Mouse (Mus musculus) cerebellum, postnatal 4 days (tissue): ENCODE results near the gene Cfap97d2.

Source experiments
- DNase-seq, 2 experiments: peaks; one replicate each; pipeline ENCODE4 v3.0.0; 2022; ENCODE audit warnings: low spot score in 2 of 2, mixed read lengths in 1 of 2

The Cfap97d2 gene

DNA sequence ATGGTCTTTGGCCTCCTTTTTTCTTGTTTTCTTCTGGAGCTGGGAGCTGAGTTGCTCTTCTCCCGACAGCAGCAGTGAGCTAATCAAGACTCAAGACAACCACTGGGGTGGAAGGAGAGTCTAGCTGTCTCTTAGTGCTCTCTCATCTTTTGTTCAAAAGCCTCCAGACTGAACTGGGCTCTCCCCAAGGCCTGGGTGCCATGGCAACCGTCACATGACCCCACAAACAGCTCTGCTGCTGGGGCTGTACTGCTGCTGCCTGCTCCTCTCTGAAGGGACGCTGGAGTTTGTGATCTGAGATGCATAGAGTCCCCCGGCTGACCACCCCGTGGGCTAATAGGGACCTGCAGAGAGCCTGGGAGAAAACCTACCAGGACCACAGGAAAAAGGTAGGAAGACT lies at the start of gene Cfap97d2:
Cfap97d2 (plus strand) TSS at position 222 of the 400 bp plus-strand sequence.
- DNase-seq = peak; percentile 43 to 66

DNA sequence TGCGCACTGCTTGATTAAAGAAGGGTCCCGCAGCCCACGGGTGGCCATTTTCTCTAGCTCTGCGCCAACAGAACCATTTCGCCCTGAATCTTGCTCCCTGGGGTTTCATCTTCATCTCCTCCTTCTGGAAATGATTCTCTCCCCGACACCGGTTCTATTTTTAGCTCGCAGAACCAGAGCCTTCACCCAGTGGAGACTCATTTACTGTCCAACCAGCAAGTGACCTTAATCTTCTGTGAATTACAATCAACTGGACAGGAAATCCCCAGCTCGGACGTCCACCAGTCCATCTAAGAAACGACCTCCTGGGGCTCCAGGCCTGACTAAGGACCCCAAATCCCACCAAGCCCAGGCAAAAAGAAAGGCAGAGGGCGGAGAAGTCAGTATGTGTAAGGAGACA lies 48.2 kb upstream of the Cfap97d2 start:
- DNase-seq = no peak

DNA sequence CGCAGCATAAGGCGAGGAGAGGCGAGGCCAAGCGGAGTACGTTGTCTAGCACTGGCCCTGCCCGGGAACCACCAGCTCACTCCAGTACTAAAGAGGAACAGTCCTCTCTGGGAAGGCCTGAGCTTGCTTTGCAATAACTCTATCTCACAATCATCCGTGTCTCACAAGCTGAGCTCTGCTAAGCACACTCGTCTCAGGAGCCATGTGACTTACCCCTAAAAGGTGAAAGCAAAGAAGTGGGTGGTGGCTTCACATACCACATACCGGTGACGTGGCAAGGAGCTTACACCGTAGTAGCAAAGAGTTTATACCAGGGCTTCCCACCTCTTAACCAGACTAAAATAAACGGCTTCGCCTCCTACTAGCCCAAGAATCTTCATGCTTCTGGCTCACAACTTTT lies 45.4 kb upstream of the Cfap97d2 start:
- no peak for DNase-seq

- no peak for DNase-seq
These were observed 40.9 kb upstream of the Cfap97d2 start for GRCm38 (mm10) chr8:13664711-13665210.

GRCm38 (mm10) chr8:13665538-13665937 lies 40.2 kb upstream of the Cfap97d2 start:
- no peak for DNase-seq

GRCm38 (mm10) chr8:13665944-13666343 lies 39.7 kb upstream of the Cfap97d2 start:
- DNase-seq = no peak

- no peak for DNase-seq
These were observed 37.8 kb upstream of the Cfap97d2 start for GRCm38 (mm10) chr8:13667917-13668316.

GRCm38 (mm10) chr8:13668367-13668766 lies 37.3 kb upstream of the Cfap97d2 start:
- no peak for DNase-seq

- peak in 1 of 2 experiments; percentile 52 for DNase-seq
These were observed 35.6 kb upstream of the Cfap97d2 start for GRCm38 (mm10) chr8:13670011-13670471.

DNA sequence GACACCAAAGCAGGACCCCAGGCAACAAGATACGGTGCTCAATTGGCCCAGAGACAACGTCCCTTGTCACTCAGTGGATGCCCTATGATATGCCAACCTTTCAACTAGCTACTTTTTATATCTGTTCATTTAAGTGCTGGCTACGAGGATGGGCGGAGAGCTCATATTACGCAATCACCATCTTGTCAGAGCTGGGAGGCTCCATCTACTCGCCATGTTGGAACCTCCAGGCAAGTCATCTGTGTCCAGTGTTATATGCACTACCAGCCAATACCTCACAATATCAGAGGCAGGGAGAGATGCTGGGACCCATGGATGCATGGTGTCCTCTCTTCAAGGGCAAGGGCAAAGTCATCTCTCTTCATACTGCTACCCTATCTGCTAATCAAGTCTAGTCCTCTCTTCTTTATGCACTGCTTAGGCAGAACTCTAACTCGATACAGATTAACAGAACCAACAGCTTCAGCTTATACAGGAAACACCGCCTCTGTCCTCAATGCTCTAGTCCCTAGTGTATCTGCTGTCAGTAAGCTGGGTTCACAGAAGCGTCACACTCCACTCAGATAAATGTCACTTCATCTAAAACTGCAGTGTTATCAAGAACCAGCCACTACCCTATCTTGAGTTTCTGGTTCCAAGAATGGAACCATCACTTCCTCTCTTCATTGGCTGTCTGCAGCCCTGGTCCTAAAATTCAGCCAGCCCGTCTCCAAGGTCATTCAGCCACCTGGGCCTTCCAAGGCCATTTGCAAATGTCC lies 34.3 kb upstream of the Cfap97d2 start:
- no peak for DNase-seq

DNA sequence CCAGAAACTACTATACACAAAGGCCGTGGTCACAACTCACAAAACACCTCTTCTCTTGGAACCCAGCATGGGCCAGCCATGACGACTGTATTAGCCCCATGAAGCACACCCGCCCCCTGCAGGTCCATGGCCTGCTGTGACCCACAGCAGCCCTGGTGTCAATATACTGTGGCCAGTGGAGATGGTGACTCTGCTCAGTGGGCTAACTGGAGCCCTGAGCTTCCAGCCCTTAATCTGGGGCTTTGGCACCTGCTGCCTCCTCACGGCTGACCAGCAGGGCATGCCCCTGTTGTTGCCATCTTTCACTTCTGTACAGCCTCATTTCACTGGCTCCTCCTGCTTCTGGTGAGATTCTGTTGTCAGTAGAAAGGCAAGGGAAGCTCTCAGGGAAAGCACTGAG lies 32.5 kb upstream of the Cfap97d2 start:
- no peak for DNase-seq

- no peak for DNase-seq
These were observed 31.2 kb upstream of the Cfap97d2 start for GRCm38 (mm10) chr8:13674294-13675010.

DNA sequence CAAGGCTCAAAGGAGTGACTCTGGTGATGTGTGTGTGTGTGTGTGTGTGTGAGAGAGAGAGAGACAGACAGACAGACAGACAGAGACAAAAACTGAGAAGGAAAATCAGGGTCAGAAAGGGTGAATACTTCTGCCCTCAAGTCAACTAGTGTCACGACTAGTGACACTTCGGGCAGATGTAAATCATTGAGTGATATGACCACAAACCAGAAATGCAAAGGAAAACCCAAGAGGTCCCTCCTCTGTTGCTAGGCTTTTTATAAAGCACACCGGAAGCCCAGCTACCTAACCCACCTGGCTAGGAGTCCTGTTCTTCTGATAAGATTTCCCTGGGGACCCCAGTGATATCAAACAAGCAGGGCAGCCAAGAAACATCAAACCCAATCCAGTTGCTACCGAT lies 30.6 kb upstream of the Cfap97d2 start:
- DNase-seq = no peak

DNA sequence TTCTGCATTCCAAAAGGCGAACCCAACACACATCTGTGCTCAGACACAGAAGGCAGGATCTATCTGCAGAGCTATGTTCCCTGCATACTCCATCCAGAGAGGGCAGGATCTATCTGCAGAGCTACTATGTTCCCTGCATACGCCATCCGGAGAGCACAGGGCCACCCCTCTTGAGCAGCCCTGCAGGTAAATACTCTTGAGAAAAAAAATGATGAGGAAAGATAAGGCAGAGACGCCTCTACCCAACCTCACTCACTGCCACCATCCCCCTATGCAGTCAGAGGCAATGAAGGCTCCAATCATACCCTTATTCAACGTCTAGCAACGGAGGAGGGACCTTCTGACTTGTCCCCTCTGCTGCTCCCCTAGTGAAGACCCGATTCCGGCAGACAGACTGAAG lies 30.2 kb upstream of the Cfap97d2 start:
- DNase-seq = no peak

GRCm38 (mm10) chr8:13676302-13676700 lies 29.4 kb upstream of the Cfap97d2 start:
- peak in 1 of 2 experiments; percentile 62 for DNase-seq

DNA sequence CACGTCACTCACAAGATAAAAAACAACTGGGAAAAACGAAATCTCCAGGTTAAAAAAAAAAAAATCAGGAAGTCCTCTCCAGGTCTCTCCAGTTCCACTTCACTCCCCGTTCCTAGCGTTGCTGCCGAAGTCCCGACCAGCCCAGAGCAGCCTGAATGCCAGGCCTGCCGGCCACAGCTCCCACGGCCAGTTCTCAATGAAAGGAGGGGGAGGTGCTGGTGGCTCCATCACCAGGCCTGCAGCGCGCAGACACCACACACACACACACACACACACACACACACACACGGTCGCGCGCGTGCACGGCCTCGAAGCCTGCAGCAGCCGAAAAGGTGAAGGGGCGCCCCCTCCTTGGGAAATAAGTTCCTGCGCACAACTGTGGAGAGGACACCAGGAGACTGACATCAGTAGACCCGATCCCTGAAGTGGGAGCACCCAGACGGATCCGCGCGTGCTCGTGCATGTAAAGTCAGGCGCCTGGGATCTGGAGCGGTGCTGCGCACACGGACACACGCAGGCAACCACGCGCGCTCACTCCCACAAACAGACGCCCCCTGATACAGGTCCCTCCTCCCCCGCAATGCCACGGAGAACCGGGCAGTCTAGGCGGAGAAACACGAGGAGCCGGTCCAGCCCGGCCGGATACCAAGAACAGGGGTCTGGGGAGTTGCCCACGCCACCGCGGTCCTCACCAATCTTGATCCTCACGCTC lies 28.8 kb upstream of the Cfap97d2 start:
- DNase-seq = peak; percentile 43 to 70

- DNase-seq = peak; percentile 88 to 94
These were observed 28.2 kb upstream of the Cfap97d2 start, which contains the start of gene Rasa3 for GRCm38 (mm10) chr8:13677413-13677883. Gene Rasa3, minus strand, starts transcription at chr8:13677603.

- no peak for DNase-seq
These were observed 27.5 kb upstream of the Cfap97d2 start for GRCm38 (mm10) chr8:13678182-13678581.

- DNase-seq = no peak
These were observed 21.6 kb upstream of the Cfap97d2 start for GRCm38 (mm10) chr8:13684131-13684530.

DNA sequence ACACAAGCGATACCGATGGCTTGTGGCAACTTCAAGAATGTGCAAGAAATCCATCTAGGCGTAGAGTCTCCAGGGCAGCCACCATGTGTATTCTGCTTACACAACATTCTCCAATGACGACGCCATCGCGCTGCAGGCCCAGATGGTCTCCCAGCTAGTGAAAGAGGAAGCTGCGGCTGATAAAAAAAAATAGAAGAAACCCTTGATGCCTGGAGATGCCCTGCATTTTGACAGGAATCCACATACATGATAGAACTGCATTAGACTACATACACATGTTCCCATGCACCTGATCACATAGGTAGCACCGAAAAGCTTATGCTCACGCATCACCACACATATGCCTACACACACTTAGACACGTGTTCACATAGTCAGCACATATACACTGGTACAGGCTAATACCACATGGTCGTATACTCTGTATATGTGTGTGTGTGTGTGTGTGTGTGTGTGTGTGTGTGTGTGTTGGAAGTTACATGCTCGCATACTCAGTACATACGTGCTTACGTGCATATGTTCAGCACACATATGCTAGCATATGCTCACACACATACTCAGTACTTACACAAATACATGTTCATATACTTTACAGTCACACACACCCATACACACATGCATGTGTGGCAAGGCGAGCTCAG lies 19.9 kb upstream of the Cfap97d2 start:
- no peak for DNase-seq

DNA sequence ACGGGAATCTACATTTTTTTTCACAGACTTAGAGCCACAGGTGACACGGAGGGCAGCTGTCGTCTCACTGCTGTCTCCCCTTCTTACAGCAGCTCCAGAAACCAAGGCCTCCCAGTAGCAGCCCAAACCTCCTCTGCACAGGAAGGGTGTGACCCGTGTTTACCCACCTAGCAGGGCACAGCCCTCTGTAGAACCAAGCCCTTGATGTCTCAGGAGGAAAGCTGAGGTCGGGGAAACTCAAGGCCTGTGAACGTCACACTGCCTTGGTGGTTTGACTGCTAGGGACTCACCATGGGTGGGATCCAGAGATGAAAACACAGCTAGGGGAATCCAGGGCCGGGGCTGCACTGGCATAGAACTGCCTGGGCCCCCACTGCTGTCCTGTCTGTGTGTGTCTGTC lies 19.3 kb upstream of the Cfap97d2 start:
- no peak for DNase-seq
